Mouse (Mus musculus) midbrain, embryonic 14.5 days (tissue): ENCODE measurements around the gene Plekhm2. TPM values are rescaled to one million over a fixed set of nuclear protein-coding genes. Genes with fewer than 3 reads are reported as not detected.
A peak's percentile ranks its signal among the peaks of the same experiment; 100 is the strongest.

ENCODE experiments used
- ATAC-seq: fragments of 200-750 bp; cut with Nextera tagmentation; 2 replicates; pipeline ENCODE4 v1.8.0; 2017; ENCODE audit warnings: moderate number of reproducible peaks, moderate library complexity; ENCODE audit not compliant: low FRiP score, low TSS enrichment
- DNase-seq: peaks from one replicate; pipeline ENCODE4 v3.0.0-alpha.2; 2015
- H3K27ac ChIP-seq: fragments of 300-500 bp; sonication (generic); replicated peaks from 2 replicates; pipeline ENCODE4 v1.5.1; 2014; ENCODE audit warnings: mild to moderate bottlenecking, low read depth, low read length, moderate library complexity
- H3K27me3 ChIP-seq: fragments of 300-500 bp; sonication (generic); 2 replicates; pipeline ENCODE4 v1.6.1; 2014; ENCODE audit warnings: low read length, control low read depth, mixed read lengths; ENCODE audit not compliant: control insufficient read depth, insufficient read depth
- H3K36me3 ChIP-seq: fragments of 300-500 bp; sonication (generic); 2 replicates; pipeline ENCODE4 v1.6.1; 2014; ENCODE audit warnings: low read length, control low read depth; ENCODE audit not compliant: control insufficient read depth, insufficient read depth
- H3K4me1 ChIP-seq: fragments of 300-500 bp; sonication (generic); 2 replicates; pipeline ENCODE4 v1.6.1; 2014; ENCODE audit warnings: mild to moderate bottlenecking, antibody characterized with exemption, low read length, control low read depth; ENCODE audit not compliant: control insufficient read depth, insufficient read depth
- H3K4me2 ChIP-seq: fragments of 300-500 bp; sonication (generic); 2 replicates; pipeline ENCODE4 v1.6.1; 2014; ENCODE audit warnings: mild to moderate bottlenecking, low read length, moderate library complexity
- H3K4me3 ChIP-seq: fragments of 300-500 bp; sonication (generic); replicated peaks from 2 replicates; pipeline ENCODE4 v1.5.1; 2014; ENCODE audit warnings: low read depth, low read length
- H3K9ac ChIP-seq: fragments of 300-500 bp; sonication (generic); replicated peaks from 2 replicates; pipeline ENCODE4 v1.6.1; 2014; ENCODE audit warnings: mild to moderate bottlenecking, low read length, moderate library complexity
- H3K9me3 ChIP-seq: fragments of 300-500 bp; sonication (generic); 2 replicates; pipeline ENCODE4 v1.6.1; 2016; ENCODE audit warnings: low read length, control low read depth, mixed read lengths; ENCODE audit not compliant: control insufficient read depth
- WGBS: fragments of 180-500 bp; shearing (Covaris S2); extraction: QIAGEN DNeasy Blood & Tissue Kit; methylation state at CpG from one replicate; pipeline ENCODE4 v1.1.7; 2014; 5-methylcytosine and 5-hydroxymethylcytosine counted together
- polyA plus RNA-seq: library from polyadenylated mRNA; unstranded; fragments of >200 nt; fragmentation: Nextera tagmentation; extraction: Ambion mirVana; gene quantifications from 2 replicates; pipeline ENCODE4 v1.2.1, GENCODE M21; 2014

The Plekhm2 gene
- polyA plus RNA-seq, 1 experiment from 2014 or later: 5.1 TPM

GRCm38 (mm10) chr4:141655908-141656608 lies 8.6 kb downstream of the Plekhm2 start:
- WGBS: 92% methylated on average over 12 of the region's 12 CpGs

GRCm38 (mm10) chr4:141654509-141654908 lies 10.2 kb downstream of the Plekhm2 start:
- 94% methylated on average over 6 of the region's 6 CpGs for WGBS
- Histone ChIP-seq H3K4me2 (no peak overlapping the region), H3K9me3 (no peaks in the 10 kb centered on the region), H3K4me3 (no peak overlapping the region), H3K9ac (no peak overlapping the region), H3K4me1 (peaks cover 4% of the 10 kb centered on the region; the same call in 1 of the 2 replicates), H3K36me3 (peaks cover 27% of the 10 kb centered on the region), H3K27ac (no peak overlapping the region), H3K27me3 (no peaks in the 10 kb centered on the region)
- ATAC-seq (no peak), DNase-seq (no peak)

More at GRCm38 (mm10) chr4:141655908-141656608, 8.6 kb downstream of the Plekhm2 start:
- DNase-seq (no peak), ATAC-seq (no peak)
- Histone ChIP-seq H3K4me1 (peaks cover 4% of the 10 kb centered on the region; the same call in 1 of the 2 replicates), H3K9ac (no peak overlapping the region), H3K36me3 (peaks cover 40% of the 10 kb centered on the region), H3K9me3 (no peaks in the 10 kb centered on the region), H3K4me3 (no peak overlapping the region), H3K4me2 (no peak overlapping the region), H3K27me3 (no peaks in the 10 kb centered on the region), H3K27ac (no peak overlapping the region)

- no peak for ATAC-seq
- no peak overlapping the region for H3K27ac ChIP-seq
- H3K9ac ChIP-seq: no peak overlapping the region
- no peaks in the 10 kb centered on the region for H3K9me3 ChIP-seq
- no peak overlapping the region for H3K4me2 ChIP-seq
- H3K36me3 ChIP-seq: peaks cover 30% of the 10 kb centered on the region
- no peak for DNase-seq
- H3K4me1 ChIP-seq: peaks cover 4% of the 10 kb centered on the region; the same call in 1 of the 2 replicates
- WGBS: 93% methylated on average over 13 of the region's 13 CpGs
- no peaks in the 10 kb centered on the region for H3K27me3 ChIP-seq
- H3K4me3 ChIP-seq: no peak overlapping the region
These were observed 10.9 kb downstream of the Plekhm2 start for GRCm38 (mm10) chr4:141653813-141654212.

- Histone ChIP-seq H3K4me2 (no peak overlapping the region), H3K9ac (no peak overlapping the region), H3K4me3 (no peak overlapping the region), H3K36me3 (peaks cover 27% of the 10 kb centered on the region; the same call in 1 of the 2 replicates), H3K4me1 (peaks cover 4% of the 10 kb centered on the region; the same call in 1 of the 2 replicates), H3K27ac (no peak overlapping the region), H3K9me3 (no peaks in the 10 kb centered on the region), H3K27me3 (no peaks in the 10 kb centered on the region)
- ATAC-seq: no peak
- no peak for DNase-seq
- 96% methylated on average over 8 of the region's 8 CpGs for WGBS
These were observed 11.7 kb downstream of the Plekhm2 start for GRCm38 (mm10) chr4:141653044-141653443.

- no peaks in the 10 kb centered on the region for H3K9me3 ChIP-seq
- 80% methylated on average over 10 of the region's 10 CpGs for WGBS
- ATAC-seq: no peak
- H3K9ac ChIP-seq: no peak overlapping the region
- H3K36me3 ChIP-seq: peaks cover 26% of the 10 kb centered on the region; the same call in 1 of the 2 replicates
- no peak for DNase-seq
- H3K27ac ChIP-seq: 0 out of 2 replicates have a peak overlapping the region, but pooled peaks have one; percentile 8
- no peak overlapping the region for H3K4me2 ChIP-seq
- no peaks in the 10 kb centered on the region for H3K27me3 ChIP-seq
- H3K4me3 ChIP-seq: no peak overlapping the region
- peaks cover 4% of the 10 kb centered on the region; the same call in 1 of the 2 replicates for H3K4me1 ChIP-seq
These were observed 12.8 kb downstream of the Plekhm2 start for GRCm38 (mm10) chr4:141651944-141652343.

GRCm38 (mm10) chr4:141651286-141651685 lies 13.4 kb downstream of the Plekhm2 start:
- Histone ChIP-seq H3K4me2 (no peak overlapping the region), H3K9me3 (no peaks in the 10 kb centered on the region), H3K4me3 (no peak overlapping the region), H3K27ac (no peak overlapping the region), H3K4me1 (peaks cover 4% of the 10 kb centered on the region; the same call in 1 of the 2 replicates), H3K36me3 (peaks cover 26% of the 10 kb centered on the region; the same call in 1 of the 2 replicates), H3K9ac (no peak overlapping the region), H3K27me3 (no peaks in the 10 kb centered on the region)
- ATAC-seq (no peak), DNase-seq (no peak)
- WGBS: 86% methylated on average over 6 of the region's 6 CpGs

GRCm38 (mm10) chr4:141649244-141649643 lies 15.5 kb downstream of the Plekhm2 start:
- ATAC-seq (no peak), DNase-seq (peak; percentile 61)
- WGBS: 82% methylated on average over 6 of the region's 6 CpGs
- 0 out of 2 replicates have a peak overlapping the region, but pooled peaks have one; percentile 41 for H3K27ac ChIP-seq
- peaks cover 25% of the 10 kb centered on the region; the same call in 1 of the 2 replicates for H3K36me3 ChIP-seq
- no peaks in the 10 kb centered on the region for H3K9me3 ChIP-seq
- H3K4me2 ChIP-seq: no peak overlapping the region
- no peak overlapping the region for H3K4me3 ChIP-seq
- no peak overlapping the region for H3K9ac ChIP-seq
- H3K4me1 ChIP-seq: peaks cover 2% of the 10 kb centered on the region; the same call in 1 of the 2 replicates
- no peaks in the 10 kb centered on the region for H3K27me3 ChIP-seq

GRCm38 (mm10) chr4:141648262-141648661 lies 16.4 kb downstream of the Plekhm2 start:
- ATAC-seq: no peak
- H3K27me3 ChIP-seq: no peaks in the 10 kb centered on the region

GRCm38 (mm10) chr4:141647187-141647586 lies 17.5 kb downstream of the Plekhm2 start:
- Histone ChIP-seq H3K36me3 (peaks cover 21% of the 10 kb centered on the region), H3K27me3 (no peaks in the 10 kb centered on the region), H3K4me1 (no peaks in the 10 kb centered on the region), H3K9me3 (no peaks in the 10 kb centered on the region), H3K27ac (no peak overlapping the region), H3K4me3 (no peak overlapping the region), H3K4me2 (no peak overlapping the region), H3K9ac (no peak overlapping the region)
- ATAC-seq: no peak
- DNase-seq: no peak
- WGBS: 96% methylated on average over 3 of the region's 3 CpGs

More at GRCm38 (mm10) chr4:141648262-141648661, 16.4 kb downstream of the Plekhm2 start:
- Histone ChIP-seq H3K4me1 (no peaks in the 10 kb centered on the region), H3K4me3 (no peak overlapping the region), H3K4me2 (no peak overlapping the region), H3K36me3 (peaks cover 20% of the 10 kb centered on the region; the same call in 1 of the 2 replicates), H3K9me3 (no peaks in the 10 kb centered on the region), H3K9ac (no peak overlapping the region), H3K27ac (no peak overlapping the region)
- 92% methylated on average over 5 of the region's 5 CpGs for WGBS
- no peak for DNase-seq
